Comparison of ENCODE assay signal across 8 mouse cellular contexts in genomic region chr12:20921398-20922023, GRCm38 (mm10).
DNase-seq lines count a peak whose midpoint lies in the region; ATAC-seq and TF ChIP-seq lines count a peak whose summit lies in the region.
"Not testable (repeated sequence)": the region's sequence is repeated elsewhere in the genome, so short reads cannot be mapped to it uniquely, and the experiment has no call there.

No protein-coding gene starts in this region.

- peaks cover 39% of the 10 kb centered on the region for H3K9me3 ChIP-seq in forebrain, embryonic 10.5 days
- not testable (repeated sequence) for H3K9me3 ChIP-seq in heart, embryonic 14.5 days (ENCODE audit: control insufficient read depth, low read length); intestine, postnatal 0 days (ENCODE audit: control insufficient read depth); limb, embryonic 15.5 days
- H3K9me3 ChIP-seq in midbrain, embryonic 13.5 days = peaks cover 12% of the 10 kb centered on the region

- peak overlapping the region; percentile 45; the same call in 1 of the 2 replicates for H3K27ac ChIP-seq in brown adipose tissue, adult 24 weeks (replicated peaks; ENCODE audit: low read depth, low read length)
- peak overlapping the region; percentile 97 for H3K27ac ChIP-seq in forebrain, embryonic 10.5 days
- not testable (repeated sequence) for H3K27ac ChIP-seq in heart, embryonic 14.5 days (replicated peaks in 1 of 2; ENCODE audit: control insufficient read depth in 1 of 2, insufficient read depth in 1 of 2, low read depth in 2 of 2, low read length in 2 of 2); limb, embryonic 15.5 days; midbrain, embryonic 13.5 days
- peak overlapping the region; percentile 79; the same call in 1 of the 2 replicates for H3K27ac ChIP-seq in intestine, postnatal 0 days (ENCODE audit: low read depth, low read length)

- 17% methylated on average over 15 of the region's 15 CpGs for WGBS in forebrain, embryonic 10.5 days
- WGBS in heart, embryonic 14.5 days = 18% methylated on average over 10 of the region's 15 CpGs
- WGBS in intestine, postnatal 0 days = 14% methylated on average over 12 of the region's 15 CpGs
- 10% methylated on average over 14 of the region's 15 CpGs for WGBS in limb, embryonic 15.5 days
- 16% methylated on average over 14 of the region's 15 CpGs for WGBS in midbrain, embryonic 13.5 days

- DNase-seq in forebrain, embryonic 10.5 days (ENCODE audit: extremely low spot score, low spot score) = peak; percentile 17
- DNase-seq in retina, postnatal 1 day = peak; percentile 41

- peaks cover 31% of the 10 kb centered on the region for H3K36me3 ChIP-seq in forebrain, embryonic 10.5 days (replicated peaks)
- not testable (repeated sequence) for H3K36me3 ChIP-seq in heart, embryonic 14.5 days (ENCODE audit: control insufficient read depth, insufficient read depth, low read length); intestine, postnatal 0 days (ENCODE audit: control insufficient read depth, insufficient read depth); limb, embryonic 15.5 days
- peaks cover 13% of the 10 kb centered on the region for H3K36me3 ChIP-seq in midbrain, embryonic 13.5 days

- peak overlapping the region; percentile 58 for H3K4me3 ChIP-seq in brown adipose tissue, adult 24 weeks (ENCODE audit: insufficient read depth, low read depth, low read length)
- peak overlapping the region; percentile 81 for H3K4me3 ChIP-seq in forebrain, embryonic 10.5 days
- H3K4me3 ChIP-seq in heart, embryonic 14.5 days (ENCODE audit: control insufficient read depth in 1 of 2, insufficient read depth in 1 of 2, low read depth in 1 of 2, low read length in 2 of 2) = peak overlapping the region; percentile 47 to 76
- peak overlapping the region; percentile 77 for H3K4me3 ChIP-seq in intestine, postnatal 0 days (ENCODE audit: low read depth, low read length)
- peak overlapping the region; percentile 80 for H3K4me3 ChIP-seq in limb, embryonic 15.5 days
- H3K4me3 ChIP-seq in midbrain, embryonic 13.5 days (replicated peaks) = peak overlapping the region; percentile 82

- 0 out of 2 replicates have a peak overlapping the region, but pooled peaks have one; percentile 94 for H3K9ac ChIP-seq in heart, embryonic 14.5 days (ENCODE audit: low read length)
- not testable (repeated sequence) for H3K9ac ChIP-seq in intestine, postnatal 0 days (ENCODE audit: low read depth, low read length); limb, embryonic 15.5 days
- peak overlapping the region; percentile 89; the same call in 1 of the 2 replicates for H3K9ac ChIP-seq in midbrain, embryonic 13.5 days (replicated peaks)

- peak overlapping the region; percentile 54 for H3K4me2 ChIP-seq in heart, embryonic 14.5 days (ENCODE audit: low read length)
- H3K4me2 ChIP-seq in intestine, postnatal 0 days (replicated peaks; ENCODE audit: low read depth) = peak overlapping the region; percentile 69
- peak overlapping the region; percentile 43 for H3K4me2 ChIP-seq in limb, embryonic 15.5 days
- H3K4me2 ChIP-seq in midbrain, embryonic 13.5 days (replicated peaks) = peak overlapping the region; percentile 48

- H3K27me3 ChIP-seq in forebrain, embryonic 10.5 days (ENCODE audit: poor library complexity, severe bottlenecking); heart, embryonic 14.5 days (ENCODE audit: control insufficient read depth, insufficient read depth, low read length); intestine, postnatal 0 days (replicated peaks; ENCODE audit: control insufficient read depth, insufficient read depth, low read length); limb, embryonic 15.5 days; midbrain, embryonic 13.5 days: not testable (repeated sequence)

- not testable (repeated sequence) for H3K4me1 ChIP-seq in brown adipose tissue, adult 24 weeks (ENCODE audit: control insufficient read depth, insufficient read depth, insufficient read length, low read length); forebrain, embryonic 10.5 days; heart, embryonic 14.5 days (ENCODE audit: control insufficient read depth in 2 of 2, insufficient read depth in 2 of 2, low read length in 2 of 2); intestine, postnatal 0 days (replicated peaks; ENCODE audit: control insufficient read depth, insufficient read depth, low read length); limb, embryonic 15.5 days; midbrain, embryonic 13.5 days (replicated peaks)

- ATAC-seq in CD4-positive, CD25-positive, alpha-beta regulatory T cell, adult 4 months = peak; percentile 6
- not testable (repeated sequence) for ATAC-seq in heart, embryonic 14.5 days (ENCODE audit: insufficient number of reproducible peaks, insufficient read depth, low FRiP score, low read depth); intestine, postnatal 0 days; limb, embryonic 15.5 days (ENCODE audit: insufficient number of reproducible peaks, low FRiP score, low TSS enrichment, low read depth); midbrain, embryonic 13.5 days

- TF ChIP-seq CTCF in intestine, postnatal 0 days (IDR thresholded peaks at IDR 0.05; ENCODE audit: low read depth) = not testable (repeated sequence)
